Mouse (Mus musculus): ENCODE measurements around the gene Qtrt1. TPM values are rescaled to one million over a fixed set of nuclear protein-coding genes. Genes with fewer than 3 reads are reported as not detected.

Gene Qtrt1
- total RNA-seq (2012; rRNA removed) (57.8 and 60.5 TPM in 2 replicates), total RNA-seq (2014; rRNA removed) (43.1 and 48.1 TPM in 2 replicates), polyA plus RNA-seq (2012; ENCODE audit: insufficient read length, low read depth) (52.4 and 56.8 TPM in 2 replicates)

DNA sequence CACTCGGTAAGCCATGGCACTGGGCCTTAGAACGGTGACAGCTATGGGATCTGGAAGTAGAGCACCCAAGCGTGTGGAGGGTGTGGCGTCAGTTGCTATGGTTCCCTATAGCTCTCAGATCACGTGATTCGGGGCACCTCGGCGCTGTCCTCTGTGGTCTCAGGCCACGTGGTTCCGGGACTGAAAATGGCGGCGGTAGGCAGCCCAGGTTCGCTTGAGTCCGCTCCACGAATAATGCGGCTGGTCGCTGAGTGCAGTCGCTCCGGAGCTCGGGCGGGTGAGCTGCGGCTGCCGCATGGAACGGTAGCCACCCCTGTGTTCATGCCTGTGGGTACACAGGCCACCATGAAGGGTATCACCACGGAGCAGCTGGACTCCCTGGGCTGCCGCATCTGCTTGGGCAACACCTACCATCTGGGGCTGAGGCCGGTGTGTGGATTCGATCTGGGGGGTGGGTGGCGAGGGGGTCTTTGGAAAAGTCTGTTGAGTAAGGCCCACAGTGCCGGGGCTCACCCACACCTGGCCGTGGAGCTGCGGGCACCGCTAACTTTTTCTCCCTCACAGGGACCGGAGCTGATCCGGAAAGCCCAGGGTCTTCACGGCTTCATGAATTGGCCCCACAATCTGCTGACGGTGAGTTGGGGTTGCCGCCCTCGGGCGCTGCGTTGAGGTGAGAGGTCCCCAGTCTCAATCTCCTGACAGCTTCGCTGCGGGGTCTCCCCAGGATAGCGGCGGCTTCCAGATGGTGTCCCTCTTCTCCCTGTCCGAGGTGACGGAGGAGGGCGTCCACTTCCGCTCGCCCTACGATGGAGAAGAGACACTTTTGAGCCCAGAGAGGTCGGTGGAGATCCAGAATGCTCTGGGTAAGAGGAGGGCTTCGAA is at the start of gene Qtrt1:
Qtrt1 (plus strand) TSS at position 169 of the 882 bp plus-strand sequence.
- Histone ChIP-seq H3K27ac (ENCODE audit: insufficient read depth, low read depth) (peak within 1 kb of the TSS; percentile 50), H3K9me3 (replicated peaks; ENCODE audit: low read length) (no peaks in the 10 kb centered on the region), H3K79me2 (replicated peaks; ENCODE audit: control insufficient read depth, extremely low read depth, insufficient read depth, poor library complexity, severe bottlenecking) (peaks cover 27% of the 10 kb centered on the region), H3K27me3 (replicated peaks) (no peaks in the 10 kb centered on the region), H3K4me1 (ENCODE audit: control insufficient read depth in 1 of 2, insufficient read depth in 2 of 2) (peaks cover 0 to 22% of the 10 kb centered on the region in 2 experiments; a peak in 2 of 4 replicates), H3K36me3 (replicated peaks in 1 of 2; ENCODE audit: control insufficient read depth in 1 of 2, insufficient read depth in 1 of 2, low read length in 1 of 2) (peaks cover 22 to 41% of the 10 kb centered on the region in 2 experiments), H3K9ac (ENCODE audit: insufficient read depth, low read depth) (peak within 1 kb of the TSS; percentile 57), H3K4me2 (ENCODE audit: insufficient read depth, low read depth, poor library complexity, severe bottlenecking) (peak within 1 kb of the TSS; percentile 60), H3K4me3 (replicated peaks in 1 of 3; ENCODE audit: low read depth in 2 of 3, low read length in 2 of 3, poor library complexity in 1 of 3) (peak within 1 kb of the TSS; percentile 91 to 97 (median 93))
- no peak for TF ChIP-seq JUND (conservative IDR thresholded peaks at IDR 0.05; ENCODE audit: low read depth, low read length)
- TF ChIP-seq ETS1 (conservative IDR thresholded peaks at IDR 0.05; ENCODE audit: low read depth, low read length): no peak
- TF ChIP-seq ZC3H11A (IDR thresholded peaks at IDR 0.05; ENCODE audit: low read depth, low read length): no peak
- peak; percentile 74 for TF ChIP-seq ZMIZ1 (IDR thresholded peaks at IDR 0.05; ENCODE audit: low read depth, low read length)
- peak; percentile 78 for TF ChIP-seq TBP (conservative IDR thresholded peaks at IDR 0.05; ENCODE audit: low read depth, low read length)
- peak; percentile 65; the same call in 1 of the 2 replicates for TF ChIP-seq UBTF (IDR thresholded peaks at IDR 0.05; ENCODE audit: low read depth, low read length)
- TF ChIP-seq POLR2A (IDR thresholded peaks at IDR 0.05; ENCODE audit: low read depth, low read length): peak; percentile 78
- no peak for TF ChIP-seq PAX5 (IDR thresholded peaks at IDR 0.05; ENCODE audit: low read length)
- TF ChIP-seq CHD2 (IDR thresholded peaks at IDR 0.05; ENCODE audit: low read length): no peak
- peak; percentile 51; the same call in 1 of the 2 replicates for TF ChIP-seq MEF2A (IDR thresholded peaks at IDR 0.05; ENCODE audit: borderline replicate concordance, low read depth, low read length)
- TF ChIP-seq SMC3 (IDR thresholded peaks at IDR 0.05; ENCODE audit: low read depth, low read length): no peak
- no peak for TF ChIP-seq RAD21 (IDR thresholded peaks at IDR 0.05; ENCODE audit: low read depth, low read length)
- peak; percentile 96 for TF ChIP-seq USF1 (IDR thresholded peaks at IDR 0.05; ENCODE audit: low read depth, low read length)
- TF ChIP-seq TCF12 (IDR thresholded peaks at IDR 0.05; ENCODE audit: low read depth, low read length): peak; percentile 90
- TF ChIP-seq MXI1 (IDR thresholded peaks at IDR 0.05; ENCODE audit: low read depth, low read length): peak; percentile 100
- TF ChIP-seq NELFE (IDR thresholded peaks at IDR 0.05; ENCODE audit: low read depth, low read length): peak; percentile 74
- TF ChIP-seq MYC (IDR thresholded peaks at IDR 0.05; ENCODE audit: low read depth, low read length): peak; percentile 99
- TF ChIP-seq SIN3A (IDR thresholded peaks at IDR 0.05; ENCODE audit: low read length): peak; percentile 100
- peak; percentile 61 for TF ChIP-seq HCFC1 (IDR thresholded peaks at IDR 0.05; ENCODE audit: low read depth, low read length)
- TF ChIP-seq USF2 (conservative IDR thresholded peaks at IDR 0.05; ENCODE audit: low read depth, low read length): peak; percentile 97
- 0 out of 2 replicates have a peak, but pooled peaks have one; percentile 42 for TF ChIP-seq NRF1 (IDR thresholded peaks at IDR 0.05; ENCODE audit: low read depth, low read length)
- peak; percentile 100 for TF ChIP-seq MAX (IDR thresholded peaks at IDR 0.05; ENCODE audit: low read length)
- TF ChIP-seq POLR2AphosphoS2 (IDR thresholded peaks at IDR 0.05; ENCODE audit: low read depth, low read length): peak; percentile 72; the same call in 1 of the 2 replicates
- peak; percentile 63; the same call in 1 of the 2 replicates for TF ChIP-seq ELF1 (IDR thresholded peaks at IDR 0.05; ENCODE audit: low read depth, low read length)
- no peak for TF ChIP-seq KAT2A (IDR thresholded peaks at IDR 0.05; ENCODE audit: insufficient replicate concordance, low read length)
- TF ChIP-seq BHLHE40 (IDR thresholded peaks at IDR 0.05; ENCODE audit: low read depth, low read length): peak; percentile 91
- peak; percentile 95 for DNase-seq (ENCODE audit: extremely low read depth)
- dilution Hi-C loops (cut with MboI; ENCODE audit: extremely low pct_ligation_motif_present, extremely low pct_unique_long_range_greater_than_20kb, low sequenced_read_pairs) (no loop called here), in situ Hi-C loops (cut with MboI; ENCODE audit: low pct_ligation_motif_present, low pct_unique_long_range_greater_than_20kb, low sequenced_read_pairs) (loop anchor here (5.0 to 10.0 kb wide), 3 partner anchors 45 to 187 kb away; partner anchors contain the start of gene Ilf3)

All from CH12.LX (cell line).